ENCODE assay signal across 8 mouse cellular contexts in the genomic region with DNA sequence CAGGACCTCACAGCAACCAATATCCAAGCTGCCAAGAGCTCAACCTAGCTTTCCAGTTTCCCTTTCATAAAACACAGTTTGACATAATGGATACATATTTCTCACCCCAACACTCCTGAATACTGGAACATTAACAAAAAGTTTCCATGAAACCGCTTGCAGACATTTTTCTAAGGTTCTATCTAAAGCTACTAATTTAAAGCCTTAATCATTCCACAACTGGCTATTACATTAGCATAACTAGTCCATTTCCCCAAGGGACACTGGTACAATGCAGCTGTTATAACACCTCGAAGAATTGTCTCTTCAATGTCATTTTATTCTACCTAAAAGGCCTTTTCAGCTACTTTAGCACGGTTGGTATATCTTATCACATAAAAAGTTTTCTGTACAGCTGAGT. TPM values are rescaled to one million over a fixed set of nuclear protein-coding genes. Genes with fewer than 3 reads are reported as not detected.
DNase-seq lines count a peak whose midpoint lies in the region; ATAC-seq and TF ChIP-seq lines count a peak whose summit lies in the region.

No protein-coding gene starts in this region.

- no peak for ATAC-seq in heart, embryonic 13.5 days (ENCODE audit: extremely low read depth, insufficient number of reproducible peaks, low FRiP score, low TSS enrichment)
- no peak for ATAC-seq in hindbrain, embryonic 13.5 days (ENCODE audit: low FRiP score)
- no peak for ATAC-seq in midbrain, embryonic 12.5 days (ENCODE audit: low FRiP score, low read depth)
- no peak for ATAC-seq in monocyte, adult 5-6 weeks (replicated peaks; ENCODE audit: insufficient number of reproducible peaks, low FRiP score, low TSS enrichment, poor library complexity, severe bottlenecking)

- peaks cover 9% of the 10 kb centered on the region for H3K36me3 ChIP-seq in heart, embryonic 13.5 days
- H3K36me3 ChIP-seq in hindbrain, embryonic 13.5 days = peaks cover 10% of the 10 kb centered on the region
- H3K36me3 ChIP-seq in midbrain, embryonic 12.5 days = peaks cover 12% of the 10 kb centered on the region

- no peak for TF ChIP-seq CTCF in bone marrow macrophage, adult 2 months (IDR thresholded peaks at IDR 0.05; ENCODE audit: low read depth, low read length)

- peak overlapping the region; percentile 92 for H3K9ac ChIP-seq in heart, embryonic 13.5 days
- H3K9ac ChIP-seq in hindbrain, embryonic 13.5 days = peak overlapping the region; percentile 99
- peak overlapping the region; percentile 98 for H3K9ac ChIP-seq in midbrain, embryonic 12.5 days (replicated peaks)

- no peaks in the 10 kb centered on the region for H3K9me3 ChIP-seq in heart, embryonic 13.5 days
- no peaks in the 10 kb centered on the region for H3K9me3 ChIP-seq in hindbrain, embryonic 13.5 days
- H3K9me3 ChIP-seq in midbrain, embryonic 12.5 days = no peaks in the 10 kb centered on the region

- no peak for TF ChIP-seq POLR2A in bone marrow macrophage, adult 2 months (IDR thresholded peaks at IDR 0.05; ENCODE audit: borderline replicate concordance, low read depth, low read length)

- WGBS in heart, embryonic 13.5 days = 30% methylated on average over 3 of the region's 3 CpGs
- 18% methylated on average over 3 of the region's 3 CpGs for WGBS in hindbrain, embryonic 13.5 days
- 17% methylated on average over 3 of the region's 3 CpGs for WGBS in midbrain, embryonic 12.5 days

- H3K4me2 ChIP-seq in heart, embryonic 13.5 days = peak overlapping the region; percentile 93
- H3K4me2 ChIP-seq in hindbrain, embryonic 13.5 days = peak overlapping the region; percentile 84
- peak overlapping the region; percentile 66 for H3K4me2 ChIP-seq in midbrain, embryonic 12.5 days (replicated peaks)

- no peak for DNase-seq in heart, postnatal 4 days
- no peak for DNase-seq in right cerebral cortex, postnatal 25 days
- DNase-seq in urinary bladder, postnatal 10 days (ENCODE audit: low spot score) = no peak

- peak overlapping the region; percentile 71 for H3K4me3 ChIP-seq in heart, embryonic 13.5 days
- H3K4me3 ChIP-seq in bone marrow macrophage, adult 2 months (ENCODE audit: insufficient read depth, low read length) = peak overlapping the region; percentile 77
- H3K4me3 ChIP-seq in hindbrain, embryonic 13.5 days = peak overlapping the region; percentile 98
- peak overlapping the region; percentile 98 for H3K4me3 ChIP-seq in midbrain, embryonic 12.5 days

- H3K4me1 ChIP-seq in heart, embryonic 13.5 days = peaks cover 52% of the 10 kb centered on the region
- peaks cover 32% of the 10 kb centered on the region for H3K4me1 ChIP-seq in bone marrow macrophage, adult 2 months (ENCODE audit: control insufficient read depth, insufficient read depth, low read length)
- peaks cover 58% of the 10 kb centered on the region for H3K4me1 ChIP-seq in hindbrain, embryonic 13.5 days (replicated peaks)
- peaks cover 52% of the 10 kb centered on the region for H3K4me1 ChIP-seq in midbrain, embryonic 12.5 days

- peak overlapping the region; percentile 30; the same call in 1 of the 2 replicates for H3K27ac ChIP-seq in heart, embryonic 13.5 days (replicated peaks)
- no peak overlapping the region for H3K27ac ChIP-seq in bone marrow macrophage, adult 2 months (ENCODE audit: insufficient read depth, low read depth, low read length)
- peak overlapping the region; percentile 98 for H3K27ac ChIP-seq in hindbrain, embryonic 13.5 days
- H3K27ac ChIP-seq in midbrain, embryonic 12.5 days (replicated peaks) = peak overlapping the region; percentile 95

- H3K27me3 ChIP-seq in heart, embryonic 13.5 days (replicated peaks) = peaks cover 7% of the 10 kb centered on the region
- no peaks in the 10 kb centered on the region for H3K27me3 ChIP-seq in hindbrain, embryonic 13.5 days
- no peaks in the 10 kb centered on the region for H3K27me3 ChIP-seq in midbrain, embryonic 12.5 days

RNA-seq across cellular contexts. Expression of a gene that starts 6.0 kb away (rescaled TPM):
- polyA plus RNA-seq in heart, embryonic 13.5 days (2015; fragmentation: Nextera tagmentation; extraction: Ambion mirVana) = 8.4 and 9.8 TPM in 2 replicates
- total RNA-seq in heart, postnatal 4 days (2021) = 10 to 100 TPM; 18.5 to 22.7 TPM
- polyA plus RNA-seq in bone marrow macrophage, adult 2 months (2012; ENCODE audit: insufficient read depth, insufficient read length, missing spikeins) = 12.6 and 14.5 TPM in 2 replicates
- 86.6 and 97.1 TPM in 2 replicates for polyA plus RNA-seq in hindbrain, embryonic 13.5 days (2015; fragmentation: Nextera tagmentation; extraction: Ambion mirVana)
- polyA plus RNA-seq in midbrain, embryonic 12.5 days (2016; fragmentation: Nextera tagmentation; extraction: Ambion mirVana) = 101 and 124 TPM in 2 replicates
- total RNA-seq in monocyte, adult 5-6 weeks (2017) = 2.4 to 4.4 TPM (median 3.0 TPM) in 3 replicates
